Mouse (Mus musculus) forebrain, embryonic 11.5 days (tissue): ENCODE measurements around the gene Ccdc51. TPM values are rescaled to one million over a fixed set of nuclear protein-coding genes. Genes with fewer than 3 reads are reported as not detected.
A peak's percentile ranks its signal among the peaks of the same experiment; 100 is the strongest.
"Not testable (repeated sequence)": the region's sequence is repeated elsewhere in the genome, so short reads cannot be mapped to it uniquely, and the experiment has no call there.

Source experiments
- ATAC-seq: fragments of 200-750 bp; cut with Nextera tagmentation; replicated peaks from 2 replicates; pipeline ENCODE4 v1.8.0; 2017; ENCODE audit warnings: moderate TSS enrichment; ENCODE audit not compliant: low FRiP score
- DNase-seq: peaks from one replicate; pipeline ENCODE4 v3.0.0-alpha.2; 2017; ENCODE audit warnings: low spot score
- H3K27ac ChIP-seq: fragments of 300-500 bp; sonication (generic); 2 replicates; pipeline ENCODE4 v1.5.1; 2014; ENCODE audit warnings: low read depth, low read length
- H3K27me3 ChIP-seq: fragments of 300-500 bp; sonication (generic); 2 replicates; pipeline ENCODE4 v1.6.1; 2014; ENCODE audit warnings: mild to moderate bottlenecking, low read length, mixed read lengths; ENCODE audit not compliant: control insufficient read depth, insufficient read depth
- H3K36me3 ChIP-seq: fragments of 300-500 bp; sonication (generic); 2 replicates; pipeline ENCODE4 v1.6.1; 2014; ENCODE audit warnings: mild to moderate bottlenecking, low read length, moderate library complexity, mixed read lengths; ENCODE audit not compliant: control insufficient read depth, insufficient read depth
- H3K4me1 ChIP-seq: fragments of 300-500 bp; sonication (generic); replicated peaks from 2 replicates; pipeline ENCODE4 v1.6.1; 2014; ENCODE audit warnings: low read length, mixed read lengths; ENCODE audit not compliant: control insufficient read depth, insufficient read depth
- H3K4me2 ChIP-seq: fragments of 300-500 bp; sonication (generic); 2 replicates; pipeline ENCODE4 v1.6.1; 2014; ENCODE audit warnings: low read depth, mild to moderate bottlenecking, low read length, moderate library complexity, mixed read lengths; ENCODE audit not compliant: severe bottlenecking
- H3K4me3 ChIP-seq: fragments of 300-500 bp; sonication (generic); 2 replicates; pipeline ENCODE4 v1.5.1; 2014; ENCODE audit warnings: low read depth, low read length
- H3K9ac ChIP-seq: fragments of 300-500 bp; sonication (generic); 2 replicates; pipeline ENCODE4 v1.6.1; 2014; ENCODE audit warnings: low read length
- H3K9me3 ChIP-seq: fragments of 300-500 bp; sonication (generic); 2 replicates; pipeline ENCODE4 v1.6.1; 2016; ENCODE audit warnings: low read length, mixed read lengths; ENCODE audit not compliant: control insufficient read depth
- whole genome bisulfite sequencing: fragments of 180-500 bp; shearing (Covaris S2); extraction: QIAGEN DNeasy Blood & Tissue Kit; methylation state at CpG from one replicate; pipeline ENCODE4 v1.1.7; 2014; 5-methylcytosine and 5-hydroxymethylcytosine counted together
- polyA plus RNA-seq: library from polyadenylated mRNA; unstranded; fragments of >200 nt; fragmentation: Nextera tagmentation; extraction: Ambion mirVana; gene quantifications from 2 replicates; pipeline ENCODE4 v1.2.1, GENCODE M21; 2014

Gene Ccdc51
- polyA plus RNA-seq, 1 experiment from 2014 or later = 13.2 TPM

GRCm38 (mm10) chr9:109125481-109125880 is 43.2 kb downstream of the Ccdc51 start:
- WGBS = 78% methylated on average over 3 of the region's 3 CpGs
- no peak overlapping the region for H3K4me2 ChIP-seq
- no peak for DNase-seq
- no peak for ATAC-seq
- no peaks in the 10 kb centered on the region for H3K9me3 ChIP-seq
- no peak overlapping the region for H3K27ac ChIP-seq
- H3K4me1 ChIP-seq = no peaks in the 10 kb centered on the region
- H3K9ac ChIP-seq = no peak overlapping the region
- no peaks in the 10 kb centered on the region for H3K36me3 ChIP-seq
- no peaks in the 10 kb centered on the region for H3K27me3 ChIP-seq
- no peak overlapping the region for H3K4me3 ChIP-seq

DNA sequence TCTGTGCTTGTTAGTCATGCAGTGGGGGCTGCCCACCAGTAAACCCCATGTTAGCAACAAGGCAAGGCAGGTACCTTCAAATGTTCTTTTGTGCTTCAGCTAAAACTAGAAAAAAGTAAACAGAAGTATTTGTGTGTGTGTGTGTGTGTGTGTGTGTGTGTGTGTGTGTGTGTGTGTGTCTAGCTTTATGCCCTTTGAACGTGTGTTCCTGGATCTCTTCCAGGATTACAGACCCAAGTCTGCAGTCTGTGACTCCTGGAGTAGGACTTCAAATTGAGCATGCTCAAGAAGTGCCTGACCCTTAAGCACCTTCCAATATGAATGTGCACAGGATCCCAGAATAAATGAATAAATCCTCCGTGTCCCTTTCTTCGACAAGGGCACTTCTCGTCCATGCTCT is 44.8 kb downstream of the Ccdc51 start:
- no peak for DNase-seq
- 85% methylated on average over 4 of the region's 4 CpGs for WGBS
- Histone ChIP-seq H3K36me3 (no peaks in the 10 kb centered on the region), H3K27ac (no peak overlapping the region), H3K4me1 (no peaks in the 10 kb centered on the region), H3K4me3 (no peak overlapping the region), H3K9me3 (no peaks in the 10 kb centered on the region), H3K4me2 (no peak overlapping the region), H3K9ac (no peak overlapping the region), H3K27me3 (no peaks in the 10 kb centered on the region)
- ATAC-seq = no peak

DNA sequence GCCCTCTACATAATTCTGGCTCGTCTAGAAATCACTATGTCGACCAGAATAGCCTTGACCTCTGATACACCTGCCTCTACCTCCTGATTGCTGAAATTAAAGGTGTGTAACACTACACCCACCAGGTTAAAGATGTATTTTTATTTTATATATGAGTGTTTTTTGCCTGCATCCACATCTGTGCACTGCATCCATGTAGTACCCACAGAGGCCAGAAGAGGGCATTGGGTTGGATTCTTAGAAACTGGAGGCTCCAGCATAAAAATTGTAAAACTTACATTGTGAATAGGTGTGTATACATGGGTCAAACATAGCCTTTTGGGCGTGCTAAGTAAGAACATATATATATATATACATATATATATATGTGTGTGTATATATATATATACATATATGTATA is 45.9 kb downstream of the Ccdc51 start:
- H3K27me3 ChIP-seq = no peaks in the 10 kb centered on the region
- 58% methylated on average over 3 of the region's 3 CpGs for WGBS
- H3K9ac ChIP-seq = no peak overlapping the region
- no peaks in the 10 kb centered on the region for H3K9me3 ChIP-seq
- H3K4me1 ChIP-seq = no peaks in the 10 kb centered on the region
- no peak overlapping the region for H3K27ac ChIP-seq
- no peaks in the 10 kb centered on the region for H3K36me3 ChIP-seq
- no peak overlapping the region for H3K4me3 ChIP-seq
- H3K4me2 ChIP-seq = no peak overlapping the region
- DNase-seq = peak; percentile 61
- ATAC-seq = no peak

DNA sequence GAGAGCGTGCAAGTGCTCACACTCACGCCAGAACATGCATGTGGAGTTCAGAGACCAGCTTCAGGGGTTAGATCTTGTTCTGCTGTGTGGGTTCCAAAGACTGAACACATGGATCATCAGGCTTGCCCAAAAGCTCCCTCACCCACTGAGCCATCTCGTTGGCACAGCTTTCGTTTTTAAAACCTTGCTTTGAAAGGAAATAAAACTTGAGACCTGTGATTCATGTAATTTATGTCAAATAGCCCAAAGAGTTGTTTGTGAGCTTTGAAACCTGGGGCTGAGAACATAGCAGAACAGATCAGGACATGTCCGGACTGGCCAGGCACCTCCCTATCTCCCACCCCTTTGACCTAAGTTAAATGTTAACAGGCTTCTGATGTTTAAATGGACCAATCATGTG is 47.8 kb downstream of the Ccdc51 start:
- H3K9me3 ChIP-seq = no peaks in the 10 kb centered on the region
- 87% methylated on average over 5 of the region's 5 CpGs for WGBS
- no peak overlapping the region for H3K9ac ChIP-seq
- H3K27ac ChIP-seq = no peak overlapping the region
- H3K4me2 ChIP-seq = no peak overlapping the region
- no peak for DNase-seq
- no peak for ATAC-seq
- no peaks in the 10 kb centered on the region for H3K27me3 ChIP-seq
- H3K4me3 ChIP-seq = no peak overlapping the region
- no peaks in the 10 kb centered on the region for H3K4me1 ChIP-seq
- no peaks in the 10 kb centered on the region for H3K36me3 ChIP-seq

- not testable (repeated sequence) for H3K4me1 ChIP-seq, H3K4me3 ChIP-seq, H3K27ac ChIP-seq, H3K36me3 ChIP-seq, H3K4me2 ChIP-seq, ATAC-seq, DNase-seq, H3K27me3 ChIP-seq, H3K9me3 ChIP-seq, H3K9ac ChIP-seq
- WGBS = 71% methylated on average over 4 of the region's 4 CpGs
Measured at GRCm38 (mm10) chr9:109140414-109140813, 58.1 kb downstream of the Ccdc51 start.

Other genes with a start within 250 kb of the Ccdc51 start
- gene Slc26a6, start 229.2 kb upstream of the Ccdc51 start, polyA plus RNA-seq = 12.6 and 12.7 TPM in 2 replicates
- gene Tmem89, start 167.9 kb upstream of the Ccdc51 start, polyA plus RNA-seq = not detected in 2 replicates
- gene Uqcrc1, start 145.9 kb upstream of the Ccdc51 start, polyA plus RNA-seq = 395 and 436 TPM in 2 replicates
- gene Col7a1, start 128.9 kb upstream of the Ccdc51 start, polyA plus RNA-seq = 2.2 and 3.7 TPM in 2 replicates
- not detected in 2 replicates for gene Ucn2, start 96.5 kb upstream of the Ccdc51 start, polyA plus RNA-seq
- gene Pfkfb4, start 90.7 kb upstream of the Ccdc51 start, polyA plus RNA-seq = 12.5 and 12.8 TPM in 2 replicates
- 30.4 and 33.9 TPM in 2 replicates for gene Shisa5, start 43.9 kb upstream of the Ccdc51 start, polyA plus RNA-seq
- gene Trex1, start 22.8 kb upstream of the Ccdc51 start, polyA plus RNA-seq = 5.9 and 8.2 TPM in 2 replicates
- 28.1 and 32.1 TPM in 2 replicates for gene Atrip, start 8.4 kb upstream of the Ccdc51 start, polyA plus RNA-seq
- 671 and 746 TPM in 2 replicates for gene Tma7, start 94 bp downstream of the Ccdc51 start, polyA plus RNA-seq
- gene Plxnb1, start 12.9 kb downstream of the Ccdc51 start, polyA plus RNA-seq = 27.3 and 28.3 TPM in 2 replicates
- gene Fbxw21, start 79.5 kb downstream of the Ccdc51 start, polyA plus RNA-seq = not detected in 2 replicates
- gene Fbxw13, start 113.5 kb downstream of the Ccdc51 start, polyA plus RNA-seq = not detected in 2 replicates
- not detected in 2 replicates for gene Fbxw20, start 152.3 kb downstream of the Ccdc51 start, polyA plus RNA-seq
- gene Fbxw14, start 205.2 kb downstream of the Ccdc51 start, polyA plus RNA-seq = not detected in 2 replicates